Mouse (Mus musculus) myocyte (in vitro differentiated cells): ENCODE measurements around the gene 4933427D14Rik. TPM values are rescaled to one million over a fixed set of nuclear protein-coding genes. Genes with fewer than 3 reads are reported as not detected.

ENCODE experiments used
- H3K27me3 ChIP-seq: one replicate; pipeline ENCODE4 v1.6.1; 2011; ENCODE audit not compliant: control insufficient read depth, insufficient read depth, insufficient read length
- H3K36me3 ChIP-seq: one replicate; pipeline ENCODE4 v1.6.1; 2011; ENCODE audit not compliant: control insufficient read depth, insufficient read depth
- H3K4me2 ChIP-seq: one replicate; pipeline ENCODE4 v1.6.1; 2011; ENCODE audit warnings: low read depth, control low read depth
- H3K4me3 ChIP-seq: one replicate; pipeline ENCODE4 v1.5.1; 2011; ENCODE audit warnings: mild to moderate bottlenecking, control low read depth, moderate library complexity
- H3K79me2 ChIP-seq: one replicate; pipeline ENCODE4 v1.6.1; 2011; ENCODE audit not compliant: control insufficient read depth, insufficient read depth
- H3ac ChIP-seq: one replicate; pipeline ENCODE4 v1.6.1; 2011; ENCODE audit not compliant: control insufficient read depth, insufficient read length
- CEBPB ChIP-seq: IDR thresholded peaks from 2 replicates; pipeline ENCODE4 v1.6.1; 2011; ENCODE audit warnings: mild to moderate bottlenecking, moderate library complexity; ENCODE audit not compliant: poor library complexity, insufficient read depth, severe bottlenecking
- E2F4 ChIP-seq: IDR thresholded peaks from one replicate; pipeline ENCODE4 v1.6.1; 2011; ENCODE audit warnings: mild to moderate bottlenecking, control low read depth, moderate library complexity; ENCODE audit not compliant: insufficient read depth
- MAX ChIP-seq: IDR thresholded peaks from one replicate; pipeline ENCODE4 v1.6.1; 2011; ENCODE audit warnings: low read depth, mild to moderate bottlenecking, control low read depth
- MYOD1 ChIP-seq, 3 experiments: IDR thresholded peaks; one replicate each; pipeline ENCODE4 v1.6.1; 2011; ENCODE audit warnings: control low read depth in 2 of 3, low read depth in 2 of 3, mild to moderate bottlenecking in 2 of 3, moderate library complexity in 1 of 3; ENCODE audit not compliant: insufficient read length in 2 of 3, control insufficient read depth in 1 of 3
- MYOG ChIP-seq, 3 experiments: IDR thresholded peaks; one replicate each; pipeline ENCODE4 v1.6.1; 2011; ENCODE audit warnings: control low read depth in 2 of 3, low read depth in 2 of 3, mild to moderate bottlenecking in 2 of 3; ENCODE audit not compliant: insufficient read length in 2 of 3, control insufficient read depth in 1 of 3, insufficient read depth in 1 of 3
- POLR2A ChIP-seq: IDR thresholded peaks from one replicate; pipeline ENCODE4 v1.6.1; 2011; ENCODE audit warnings: low read depth, mild to moderate bottlenecking, control low read depth, moderate library complexity; ENCODE audit not compliant: insufficient read length
- POLR2AphosphoS2 ChIP-seq: IDR thresholded peaks from one replicate; pipeline ENCODE4 v1.6.1; 2011; ENCODE audit warnings: low read depth, control low read depth; ENCODE audit not compliant: insufficient read length
- REST ChIP-seq: IDR thresholded peaks from one replicate; pipeline ENCODE4 v1.6.1; 2011; ENCODE audit warnings: mild to moderate bottlenecking, control low read depth, moderate library complexity; ENCODE audit not compliant: insufficient read depth, insufficient read length
- SRF ChIP-seq: IDR thresholded peaks from one replicate; pipeline ENCODE4 v1.6.1; 2011; ENCODE audit warnings: low read depth; ENCODE audit not compliant: control insufficient read depth, insufficient read length
- TCF12 ChIP-seq: IDR thresholded peaks from one replicate; pipeline ENCODE4 v1.6.1; 2011; ENCODE audit warnings: mild to moderate bottlenecking, control low read depth; ENCODE audit not compliant: poor library complexity, insufficient read depth, severe bottlenecking
- TCF3 ChIP-seq: IDR thresholded peaks from one replicate; pipeline ENCODE4 v1.6.1; 2011; ENCODE audit warnings: low read depth, control low read depth; ENCODE audit not compliant: insufficient read length
- USF1 ChIP-seq: IDR thresholded peaks from one replicate; pipeline ENCODE4 v1.6.1; 2011; ENCODE audit warnings: low read depth, mild to moderate bottlenecking, control low read depth, moderate library complexity
- polyA plus RNA-seq: library from polyadenylated mRNA; unstranded; fragments of >200 nt; fragmentation: generic; extraction: Trizol; gene quantifications from one replicate; pipeline ENCODE4 v1.2.1, GENCODE M21; 2012; ENCODE audit warnings: missing spikeins

The 4933427D14Rik gene
- polyA plus RNA-seq, 1 experiment = 2.8 TPM

DNA sequence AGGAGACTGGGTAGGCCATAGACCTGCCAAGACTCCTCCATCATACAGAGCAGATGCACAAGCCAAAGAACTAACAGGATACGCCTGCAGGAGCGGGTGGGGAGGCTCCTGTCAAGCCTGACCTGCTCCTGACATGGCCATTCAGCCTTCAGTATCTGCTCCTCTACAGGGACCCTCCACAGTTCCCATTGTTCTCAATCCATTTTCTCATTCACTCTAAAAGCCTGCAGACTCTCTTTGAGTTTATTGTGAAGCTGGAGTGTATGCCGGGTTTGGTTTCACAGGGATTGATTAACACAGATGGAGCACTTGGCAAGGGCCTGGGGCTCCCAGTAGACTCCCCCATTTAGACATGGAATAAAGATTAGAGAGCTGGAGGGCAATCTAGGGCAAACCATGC lies 59.3 kb downstream of the 4933427D14Rik start:
- H3ac ChIP-seq = no peak overlapping the region
- H3K36me3 ChIP-seq = no peaks in the 10 kb centered on the region
- H3K27me3 ChIP-seq = no peaks in the 10 kb centered on the region
- TF ChIP-seq MYOD1 (IDR thresholded peaks at IDR 0.05; ENCODE audit: control insufficient read depth in 1 of 3, insufficient read length in 2 of 3, low read depth in 2 of 3) (no peak), TCF3 (no peak), MAX (no peak)
- H3K79me2 ChIP-seq = no peaks in the 10 kb centered on the region
- no peak overlapping the region for H3K4me2 ChIP-seq
- H3K4me3 ChIP-seq = no peak overlapping the region

DNA sequence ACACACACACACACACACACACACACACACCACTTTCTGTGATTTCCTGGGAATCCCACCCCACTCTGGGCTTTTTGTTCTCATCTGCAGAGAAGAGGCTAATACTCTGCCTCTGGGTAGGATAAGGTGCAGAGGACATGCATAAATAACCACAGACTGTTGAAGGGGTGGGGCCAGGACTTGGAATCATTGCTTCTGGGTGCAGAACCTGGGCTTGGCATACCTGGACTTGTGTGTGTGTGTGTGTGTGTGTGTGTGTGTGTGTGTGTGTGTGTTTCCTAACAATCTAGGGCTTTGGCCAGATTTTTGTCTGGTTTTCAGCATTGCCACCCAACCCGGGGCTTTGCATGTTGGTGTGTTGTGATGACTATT lies 61.4 kb downstream of the 4933427D14Rik start:
- peaks cover 6% of the 10 kb centered on the region for H3K27me3 ChIP-seq
- no peak overlapping the region for H3K4me3 ChIP-seq
- H3K4me2 ChIP-seq = no peak overlapping the region
- TF ChIP-seq SRF (no peak), CEBPB (no peak), POLR2A (no peak), TCF12 (no peak), USF1 (no peak), E2F4 (no peak), MYOG (IDR thresholded peaks at IDR 0.05; ENCODE audit: control insufficient read depth in 1 of 3, insufficient read depth in 1 of 3, insufficient read length in 2 of 3, low read depth in 2 of 3) (no peak), POLR2AphosphoS2 (no peak), MYOD1 (IDR thresholded peaks at IDR 0.05; ENCODE audit: control insufficient read depth in 1 of 3, insufficient read length in 2 of 3, low read depth in 2 of 3) (no peak), TCF3 (no peak), REST (no peak), MAX (no peak)
- no peak overlapping the region for H3ac ChIP-seq
- no peaks in the 10 kb centered on the region for H3K36me3 ChIP-seq
- H3K79me2 ChIP-seq = no peaks in the 10 kb centered on the region

DNA sequence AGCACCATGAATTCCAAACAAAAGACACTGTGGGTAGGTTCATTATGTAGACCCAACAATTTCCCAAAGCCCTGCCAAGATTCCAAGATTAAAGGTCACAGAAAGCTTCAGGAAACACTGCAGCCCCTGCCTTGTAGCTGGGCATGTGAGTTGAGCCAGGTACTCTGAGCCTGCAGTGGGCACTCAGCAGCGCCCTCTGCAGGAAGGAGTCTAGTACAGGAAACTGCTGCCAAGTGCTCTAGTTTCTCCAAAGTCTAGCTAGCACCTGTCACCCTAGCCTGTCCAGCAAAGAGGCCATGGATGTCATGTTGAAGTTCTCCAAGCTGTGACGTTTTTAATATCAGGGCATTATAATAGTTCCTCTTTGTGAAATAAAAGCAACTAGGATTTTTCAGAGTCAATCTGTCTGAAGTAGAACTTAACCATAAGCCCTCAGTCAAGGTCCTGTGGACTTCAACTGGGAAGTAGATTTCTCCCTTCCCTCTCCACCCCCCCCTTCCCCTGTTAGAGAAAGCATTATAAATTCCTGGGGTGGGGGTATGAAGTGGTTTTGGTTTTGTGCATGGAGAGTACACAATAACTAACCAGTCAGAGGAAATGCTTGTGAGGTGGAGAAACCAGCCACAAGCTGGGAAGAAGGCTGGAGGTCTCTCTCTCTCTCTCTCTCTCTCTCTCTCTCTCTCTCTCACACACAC lies 61.9 kb downstream of the 4933427D14Rik start:
- Histone ChIP-seq H3K36me3 (no peaks in the 10 kb centered on the region), H3K27me3 (peaks cover 8% of the 10 kb centered on the region), H3ac (no peak overlapping the region), H3K4me3 (no peak overlapping the region), H3K79me2 (no peaks in the 10 kb centered on the region), H3K4me2 (no peak overlapping the region)
- TF ChIP-seq CEBPB = no peak
- no peak for TF ChIP-seq POLR2AphosphoS2
- TF ChIP-seq E2F4 = no peak
- no peak for TF ChIP-seq REST
- no peak for TF ChIP-seq MAX
- no peak for TF ChIP-seq TCF3
- TF ChIP-seq TCF12 = no peak
- no peak for TF ChIP-seq POLR2A
- no peak for TF ChIP-seq MYOD1 (IDR thresholded peaks at IDR 0.05; ENCODE audit: control insufficient read depth in 1 of 3, insufficient read length in 2 of 3, low read depth in 2 of 3)
- no peak for TF ChIP-seq USF1
- TF ChIP-seq SRF = no peak
- TF ChIP-seq MYOG (IDR thresholded peaks at IDR 0.05; ENCODE audit: control insufficient read depth in 1 of 3, insufficient read depth in 1 of 3, insufficient read length in 2 of 3, low read depth in 2 of 3) = no peak

DNA sequence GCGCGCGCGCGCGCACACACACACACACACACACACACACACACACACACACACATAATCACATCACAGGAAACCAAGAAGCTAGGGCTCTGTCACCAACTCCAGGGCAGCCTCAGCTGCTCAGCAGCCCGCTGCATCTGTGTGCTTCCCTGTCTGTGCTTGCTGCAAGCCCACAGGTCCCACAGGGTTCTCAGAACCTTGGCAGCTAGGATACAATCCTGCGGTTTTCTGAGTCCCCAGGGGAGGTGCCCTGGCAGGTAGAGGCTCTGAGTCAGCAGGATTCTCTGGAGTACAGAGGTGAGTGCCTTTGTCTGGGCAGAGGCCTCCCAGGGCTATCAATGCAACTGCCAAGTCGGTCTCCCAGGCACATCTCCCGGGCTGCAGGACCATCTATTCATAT lies 64.4 kb downstream of the 4933427D14Rik start:
- no peaks in the 10 kb centered on the region for H3K79me2 ChIP-seq
- H3K27me3 ChIP-seq = peaks cover 24% of the 10 kb centered on the region
- H3K4me3 ChIP-seq = no peak overlapping the region
- no peak overlapping the region for H3ac ChIP-seq
- no peaks in the 10 kb centered on the region for H3K36me3 ChIP-seq
- no peak overlapping the region for H3K4me2 ChIP-seq
- TF ChIP-seq CEBPB = no peak
- TF ChIP-seq MAX = no peak
- TF ChIP-seq USF1 = no peak
- no peak for TF ChIP-seq REST

DNA sequence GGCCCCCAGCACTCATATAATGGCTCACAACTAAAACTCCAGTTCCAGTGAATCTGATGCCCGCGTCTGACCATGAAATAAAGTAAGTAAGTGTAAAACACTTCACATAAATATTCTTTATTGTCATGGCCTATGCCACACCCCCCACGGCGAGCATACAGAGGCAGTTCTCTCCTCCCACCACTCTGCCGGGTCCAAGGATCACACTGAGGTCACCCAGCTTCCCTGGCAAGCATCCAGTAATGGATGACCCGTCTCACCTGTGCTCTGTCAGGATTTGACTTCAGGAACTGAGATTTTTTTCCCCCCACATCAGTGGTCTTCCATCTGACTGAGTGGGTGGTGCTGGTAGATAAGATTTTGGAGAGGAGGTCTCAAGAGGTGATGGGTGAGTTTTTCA lies 67.1 kb downstream of the 4933427D14Rik start:
- Histone ChIP-seq H3K4me3 (no peak overlapping the region), H3K27me3 (peaks cover 51% of the 10 kb centered on the region), H3K79me2 (no peaks in the 10 kb centered on the region), H3K36me3 (no peaks in the 10 kb centered on the region), H3ac (no peak overlapping the region), H3K4me2 (no peak overlapping the region)
- TF ChIP-seq POLR2A (no peak), E2F4 (no peak), MYOG (IDR thresholded peaks at IDR 0.05; ENCODE audit: control insufficient read depth in 1 of 3, insufficient read depth in 1 of 3, insufficient read length in 2 of 3, low read depth in 2 of 3) (no peak), TCF3 (no peak), TCF12 (no peak), USF1 (no peak), MAX (no peak)
